Mouse (Mus musculus): ENCODE measurements around the gene Glp1r. TPM values are rescaled to one million over a fixed set of nuclear protein-coding genes. Genes with fewer than 3 reads are reported as not detected.

Glp1r gene
- polyA plus RNA-seq (2017; shearing (Covaris generic)): 1 to 10 TPM in 1 of 2 experiments, under 1 TPM in 1; 0.27 to 2.5 TPM

GRCm38 (mm10) chr17:30901627-30902026 is at the start of gene Glp1r:
TSS of gene Glp1r (plus strand) at chr17:30901817.

GRCm38 (mm10) chr17:30954340-30954739 is 52.7 kb downstream of the Glp1r start, which contains the start of gene Umodl1:
TSS of gene Umodl1 (plus strand) at chr17:30954640.

Other genes with a start within 250 kb of the Glp1r start
- not detected for gene Umodl1, start 52.8 kb downstream of the Glp1r start, polyA plus RNA-seq (2017; shearing (Covaris generic))
- gene Abcg1, start 155.9 kb downstream of the Glp1r start, polyA plus RNA-seq (2017; shearing (Covaris generic)): 10 to 100 TPM; 37.7 to 51.6 TPM
- gene Tff3, start 227.8 kb downstream of the Glp1r start, polyA plus RNA-seq (2017; shearing (Covaris generic)): not detected
- gene Tff2, start 242.5 kb downstream of the Glp1r start, polyA plus RNA-seq (2017; shearing (Covaris generic)): under 1 TPM in 1 of 2 experiments, not detected in 1; 0.31 TPM

Data from activated CD4-positive, CD25-positive, alpha-beta regulatory T cell (primary cell).